Mouse (Mus musculus): ENCODE measurements at regions not wholly inside any gene's neighbourhood (a gene's known extent, or its start where the extent isn't known, plus 50 kb on each side); places are given as distances from the start of the nearest gene placed in this dataset.

GRCm38 (mm10) chr8:109280540-109280939, 213.3 kb upstream of the Pmfbp1 start:
- Histone ChIP-seq H3K36me3 (ENCODE audit: control insufficient read depth, insufficient read depth, low read length) (no peaks in the 10 kb centered on the region), H3K9me3 (ENCODE audit: control insufficient read depth, low read length) (no peaks in the 10 kb centered on the region), H3K4me1 (ENCODE audit: control insufficient read depth, insufficient read depth, low read length) (no peaks in the 10 kb centered on the region), H3K27me3 (ENCODE audit: control insufficient read depth, insufficient read depth, low read length) (no peaks in the 10 kb centered on the region), H3K4me3 (replicated peaks; ENCODE audit: low read length) (no peak overlapping the region), H3K27ac (replicated peaks; ENCODE audit: low read depth, low read length) (no peak overlapping the region), H3K4me2 (replicated peaks; ENCODE audit: low read depth, low read length, severe bottlenecking) (no peak overlapping the region), H3K9ac (ENCODE audit: low read depth, low read length, severe bottlenecking) (no peak overlapping the region)
- ATAC-seq (ENCODE audit: low FRiP score, low read depth) (no peak), DNase-seq (ENCODE audit: low spot score) (no peak)
- 89% methylated on average over 2 of the region's 2 CpGs for WGBS
- TF ChIP-seq POLR2A (IDR thresholded peaks at IDR 0.05; ENCODE audit: borderline replicate concordance, extremely low read depth, insufficient read depth, insufficient read length) = no peak

- no peak for TF ChIP-seq POLR2A (IDR thresholded peaks at IDR 0.05; ENCODE audit: borderline replicate concordance, extremely low read depth, insufficient read depth, insufficient read length)
- H3K4me2 ChIP-seq (replicated peaks; ENCODE audit: low read depth, low read length, severe bottlenecking) = no peak overlapping the region
- H3K27ac ChIP-seq (replicated peaks; ENCODE audit: low read depth, low read length) = no peak overlapping the region
- 76% methylated on average over 10 of the region's 10 CpGs for WGBS
- H3K36me3 ChIP-seq (ENCODE audit: control insufficient read depth, insufficient read depth, low read length) = no peaks in the 10 kb centered on the region
- H3K4me1 ChIP-seq (ENCODE audit: control insufficient read depth, insufficient read depth, low read length) = no peaks in the 10 kb centered on the region
- H3K4me3 ChIP-seq (replicated peaks; ENCODE audit: low read length) = no peak overlapping the region
- H3K9me3 ChIP-seq (ENCODE audit: control insufficient read depth, low read length) = no peaks in the 10 kb centered on the region
- no peak for ATAC-seq (ENCODE audit: low FRiP score, low read depth)
- DNase-seq (ENCODE audit: low spot score) = no peak
- H3K9ac ChIP-seq (ENCODE audit: low read depth, low read length, severe bottlenecking) = no peak overlapping the region
- no peaks in the 10 kb centered on the region for H3K27me3 ChIP-seq (ENCODE audit: control insufficient read depth, insufficient read depth, low read length)
Observed at GRCm38 (mm10) chr8:109281598-109281997, 212.2 kb upstream of the Pmfbp1 start.

DNA sequence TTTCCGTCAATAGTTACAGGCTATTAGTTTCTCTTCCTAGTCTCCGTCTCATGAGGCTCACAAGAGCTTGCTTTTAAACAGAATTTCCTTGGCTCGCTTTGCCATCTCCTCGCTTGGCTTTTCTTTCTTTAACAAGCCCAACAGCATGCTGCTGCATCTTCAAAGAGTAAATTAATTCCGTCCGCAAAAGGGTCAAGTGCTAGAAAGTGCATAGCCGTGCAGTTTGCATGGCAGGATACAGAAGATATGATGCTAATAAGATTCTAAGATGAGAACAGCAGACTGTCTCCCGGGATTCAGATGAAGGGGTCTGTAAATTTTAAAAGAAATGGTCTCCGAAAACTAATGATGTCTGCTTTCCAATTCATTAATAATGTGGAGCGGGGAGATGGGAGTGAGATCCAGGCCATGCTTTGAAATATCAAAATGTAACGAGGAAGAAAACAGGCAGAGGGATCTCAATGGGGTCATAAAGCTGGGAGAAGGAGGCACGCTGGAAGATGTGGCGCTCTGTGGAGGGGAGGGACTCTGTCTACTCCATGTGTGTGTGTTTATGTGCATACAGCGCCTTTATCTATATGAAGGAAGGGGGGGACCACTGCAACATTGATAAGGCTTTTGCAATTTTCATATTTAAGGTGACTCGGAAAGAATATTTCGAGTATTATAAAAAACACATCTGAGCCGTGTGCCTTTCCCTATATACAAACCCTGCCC, 183.0 kb upstream of the Pmfbp1 start:
- TF ChIP-seq POLR2A (IDR thresholded peaks at IDR 0.05; ENCODE audit: borderline replicate concordance, extremely low read depth, insufficient read depth, insufficient read length) = no peak
- WGBS = 35% methylated on average over 17 of the region's 17 CpGs
- ATAC-seq (ENCODE audit: low FRiP score, low read depth) = no peak
- Histone ChIP-seq H3K27ac (replicated peaks; ENCODE audit: low read depth, low read length) (no peak overlapping the region; the same call in 1 of the 2 replicates), H3K4me3 (replicated peaks; ENCODE audit: low read length) (no peak overlapping the region), H3K9ac (ENCODE audit: low read depth, low read length, severe bottlenecking) (no peak overlapping the region), H3K9me3 (ENCODE audit: control insufficient read depth, low read length) (no peaks in the 10 kb centered on the region), H3K4me1 (ENCODE audit: control insufficient read depth, insufficient read depth, low read length) (0 out of 2 replicates have a peak, but pooled peaks cover 9% of the 10 kb centered on the region), H3K4me2 (replicated peaks; ENCODE audit: low read depth, low read length, severe bottlenecking) (peak overlapping the region; percentile 17; the same call in 1 of the 2 replicates), H3K36me3 (ENCODE audit: control insufficient read depth, insufficient read depth, low read length) (no peaks in the 10 kb centered on the region), H3K27me3 (ENCODE audit: control insufficient read depth, insufficient read depth, low read length) (no peaks in the 10 kb centered on the region)
- DNase-seq (ENCODE audit: low spot score) = peak; percentile 12

GRCm38 (mm10) chr8:109311484-109312210, 182.2 kb upstream of the Pmfbp1 start:
- no peak overlapping the region for H3K4me3 ChIP-seq (replicated peaks; ENCODE audit: low read length)
- 0 out of 2 replicates have a peak, but pooled peaks cover 9% of the 10 kb centered on the region for H3K4me1 ChIP-seq (ENCODE audit: control insufficient read depth, insufficient read depth, low read length)
- no peak for ATAC-seq (ENCODE audit: low FRiP score, low read depth)
- peak overlapping the region; percentile 44; the same call in 1 of the 2 replicates for H3K27ac ChIP-seq (replicated peaks; ENCODE audit: low read depth, low read length)
- no peak overlapping the region for H3K9ac ChIP-seq (ENCODE audit: low read depth, low read length, severe bottlenecking)
- no peaks in the 10 kb centered on the region for H3K36me3 ChIP-seq (ENCODE audit: control insufficient read depth, insufficient read depth, low read length)
- WGBS = 33% methylated on average over 17 of the region's 17 CpGs
- no peak for TF ChIP-seq POLR2A (IDR thresholded peaks at IDR 0.05; ENCODE audit: borderline replicate concordance, extremely low read depth, insufficient read depth, insufficient read length)
- H3K27me3 ChIP-seq (ENCODE audit: control insufficient read depth, insufficient read depth, low read length) = no peaks in the 10 kb centered on the region
- peak overlapping the region; percentile 17 for H3K4me2 ChIP-seq (replicated peaks; ENCODE audit: low read depth, low read length, severe bottlenecking)
- H3K9me3 ChIP-seq (ENCODE audit: control insufficient read depth, low read length) = no peaks in the 10 kb centered on the region
- no peak for DNase-seq (ENCODE audit: low spot score)

- no peak overlapping the region for H3K4me3 ChIP-seq (replicated peaks; ENCODE audit: low read length)
- no peak overlapping the region for H3K4me2 ChIP-seq (replicated peaks; ENCODE audit: low read depth, low read length, severe bottlenecking)
- DNase-seq (ENCODE audit: low spot score) (no peak), ATAC-seq (ENCODE audit: low FRiP score, low read depth) (no peak)
- 0 out of 2 replicates have a peak, but pooled peaks cover 9% of the 10 kb centered on the region for H3K4me1 ChIP-seq (ENCODE audit: control insufficient read depth, insufficient read depth, low read length)
- TF ChIP-seq POLR2A (IDR thresholded peaks at IDR 0.05; ENCODE audit: borderline replicate concordance, extremely low read depth, insufficient read depth, insufficient read length) = no peak
- H3K27ac ChIP-seq (replicated peaks; ENCODE audit: low read depth, low read length) = no peak overlapping the region
- no peaks in the 10 kb centered on the region for H3K9me3 ChIP-seq (ENCODE audit: control insufficient read depth, low read length)
- H3K9ac ChIP-seq (ENCODE audit: low read depth, low read length, severe bottlenecking) = no peak overlapping the region
- H3K36me3 ChIP-seq (ENCODE audit: control insufficient read depth, insufficient read depth, low read length) = no peaks in the 10 kb centered on the region
- 20% methylated on average over 8 of the region's 8 CpGs for WGBS
- H3K27me3 ChIP-seq (ENCODE audit: control insufficient read depth, insufficient read depth, low read length) = no peaks in the 10 kb centered on the region
Observed at GRCm38 (mm10) chr8:109312731-109313130, 181.1 kb upstream of the Pmfbp1 start.
